Mouse (Mus musculus) lung, adult 2 months (tissue): Measurements from ENCODE around the gene Nif3l1.

Experiments used
- CTCF ChIP-seq: fragments of 200-500 bp; IDR thresholded peaks from 2 replicates; pipeline ENCODE4 v1.5.1; 2011; ENCODE audit warnings: mild to moderate bottlenecking, low read length, control low read depth; ENCODE audit not compliant: insufficient read depth
- POLR2A ChIP-seq: fragments of 200-500 bp; IDR thresholded peaks from 2 replicates; pipeline ENCODE4 v1.6.1; 2011; ENCODE audit warnings: low read depth, mild to moderate bottlenecking, control low read depth, low read length, borderline replicate concordance; ENCODE audit errors: extremely low read depth

GRCm38 (mm10) chr1:58465042-58465441, 20.1 kb downstream of the Nif3l1 start:
- TF ChIP-seq CTCF, result no peak
- no peak for TF ChIP-seq POLR2A
